Mouse (Mus musculus): ENCODE measurements around the gene Cuedc2. TPM values are rescaled to one million over a fixed set of nuclear protein-coding genes. Genes with fewer than 3 reads are reported as not detected.

Cuedc2 gene
- polyA plus RNA-seq, 1 experiment from 2014 or later = 169 TPM

DNA sequence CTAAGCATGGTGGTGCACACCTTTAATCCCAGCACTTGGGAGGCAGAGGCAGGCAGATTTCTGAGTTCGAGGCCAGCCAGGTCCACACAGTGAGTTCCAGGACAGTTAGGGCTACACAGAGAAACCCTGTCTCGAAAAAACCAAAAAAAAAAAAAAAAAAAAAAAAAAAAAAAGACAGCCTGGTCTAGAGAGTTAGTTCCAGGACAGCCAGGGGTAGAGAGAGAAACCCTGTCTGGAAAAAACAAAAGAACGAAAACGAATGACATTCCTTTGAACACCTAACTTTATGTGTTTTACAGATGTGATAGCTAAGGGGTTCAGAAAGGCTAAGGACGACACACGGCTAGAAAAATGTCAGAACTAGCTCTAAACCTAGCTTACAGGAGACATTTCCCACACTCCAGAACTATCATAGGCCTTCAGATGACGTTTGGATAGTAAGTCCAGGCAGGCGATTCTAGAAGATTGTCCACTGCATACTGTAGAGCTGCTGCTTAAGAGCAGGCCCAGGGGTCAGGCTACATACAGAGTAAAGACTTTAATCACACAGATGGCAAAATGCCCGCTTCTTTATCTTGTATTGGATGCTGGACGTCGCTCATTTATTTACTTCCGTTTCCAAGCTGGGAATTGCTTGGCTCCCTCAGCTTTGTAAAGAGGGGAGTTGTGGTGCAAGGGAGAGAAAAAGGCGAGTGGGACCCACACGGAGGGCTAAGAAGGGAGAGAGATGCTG lies 9.6 kb upstream of the Cuedc2 start:
- Histone ChIP-seq H3K4me3 (ENCODE audit: low read depth, low read length) (peak overlapping the region; percentile 66), H3K9me3 (ENCODE audit: control insufficient read depth, low read depth, low read length) (no peaks in the 10 kb centered on the region), H3K4me2 (replicated peaks; ENCODE audit: low read depth, low read length) (peak overlapping the region; percentile 67), H3K4me1 (ENCODE audit: control insufficient read depth, insufficient read depth, low read length) (0 out of 2 replicates have a peak, but pooled peaks cover 10% of the 10 kb centered on the region), H3K27me3 (ENCODE audit: control insufficient read depth, insufficient read depth, low read length) (no peaks in the 10 kb centered on the region), H3K36me3 (ENCODE audit: control insufficient read depth, insufficient read depth, low read length) (no peaks in the 10 kb centered on the region), H3K9ac (replicated peaks; ENCODE audit: low read depth, low read length) (peak overlapping the region; percentile 65), H3K27ac (ENCODE audit: low read length) (peak overlapping the region; percentile 82; the same call in 1 of the 2 replicates)
- no peak for ATAC-seq (ENCODE audit: insufficient number of reproducible peaks, insufficient read depth, low FRiP score, low read depth)
- WGBS = 30% methylated on average over 14 of the region's 14 CpGs

DNA sequence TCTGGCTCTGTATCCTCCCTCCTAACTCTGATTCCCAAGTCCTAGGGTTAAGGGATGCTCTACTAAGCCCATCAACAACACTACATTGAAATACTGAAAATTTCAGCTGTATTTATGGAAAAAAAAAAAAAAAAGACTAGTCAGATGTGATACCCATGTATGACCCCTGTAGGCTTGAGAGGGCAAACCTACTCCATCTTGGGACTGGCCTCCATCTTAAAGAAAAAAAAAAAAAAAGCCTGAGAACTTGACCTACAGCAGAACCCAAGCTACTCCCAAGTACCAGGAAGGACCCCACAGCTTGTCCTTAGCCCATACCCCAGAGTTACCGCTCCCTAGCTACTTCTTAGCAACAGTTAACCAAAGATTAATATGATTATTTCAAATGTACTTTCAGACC lies 8.6 kb upstream of the Cuedc2 start:
- no peak overlapping the region for H3K4me2 ChIP-seq (replicated peaks; ENCODE audit: low read depth, low read length)

DNA sequence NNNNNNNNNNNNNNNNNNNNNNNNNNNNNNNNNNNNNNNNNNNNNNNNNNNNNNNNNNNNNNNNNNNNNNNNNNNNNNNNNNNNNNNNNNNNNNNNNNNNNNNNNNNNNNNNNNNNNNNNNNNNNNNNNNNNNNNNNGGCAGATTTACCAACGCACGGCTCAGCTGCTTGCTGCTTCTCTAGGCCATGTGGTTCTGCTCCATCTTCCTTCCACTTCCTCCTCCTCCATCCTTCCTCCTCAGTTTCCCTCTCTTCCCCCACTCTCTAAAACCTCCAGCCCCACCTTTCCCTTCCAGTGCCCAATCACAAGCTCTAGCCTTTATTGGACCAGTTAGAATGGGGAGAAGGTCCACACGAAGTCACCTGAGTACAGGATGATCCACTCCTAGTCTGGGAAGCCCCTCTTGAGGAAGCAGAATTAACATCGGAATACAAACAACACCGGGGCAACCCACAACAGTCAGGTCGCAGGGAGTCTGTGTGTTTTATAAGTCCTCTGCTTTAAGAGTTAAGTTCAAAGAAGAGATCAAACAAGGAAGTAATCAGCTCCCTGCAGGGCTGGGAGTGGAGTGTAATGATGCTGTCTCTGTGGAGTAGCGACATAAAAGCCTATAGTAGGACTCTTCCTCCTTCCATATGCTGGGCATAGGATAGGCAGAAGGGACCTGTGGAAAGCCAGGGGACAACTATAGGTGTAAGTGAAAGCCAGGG lies 6.4 kb upstream of the Cuedc2 start:
- no peaks in the 10 kb centered on the region for H3K27me3 ChIP-seq (ENCODE audit: control insufficient read depth, insufficient read depth, low read length)
- ATAC-seq (ENCODE audit: insufficient number of reproducible peaks, insufficient read depth, low FRiP score, low read depth) = no peak
- H3K27ac ChIP-seq (ENCODE audit: low read length) = no peak overlapping the region
- H3K9ac ChIP-seq (replicated peaks; ENCODE audit: low read depth, low read length) = no peak overlapping the region
- no peaks in the 10 kb centered on the region for H3K9me3 ChIP-seq (ENCODE audit: control insufficient read depth, low read depth, low read length)
- 0 out of 2 replicates have a peak, but pooled peaks cover 9% of the 10 kb centered on the region for H3K4me1 ChIP-seq (ENCODE audit: control insufficient read depth, insufficient read depth, low read length)
- WGBS = 20% methylated on average over 7 of the region's 7 CpGs
- no peaks in the 10 kb centered on the region for H3K36me3 ChIP-seq (ENCODE audit: control insufficient read depth, insufficient read depth, low read length)
- no peak overlapping the region for H3K4me2 ChIP-seq (replicated peaks; ENCODE audit: low read depth, low read length)
- no peak overlapping the region for H3K4me3 ChIP-seq (ENCODE audit: low read depth, low read length)

More for the DNA sequence above, 8.6 kb upstream of the Cuedc2 start:
- no peaks in the 10 kb centered on the region for H3K27me3 ChIP-seq (ENCODE audit: control insufficient read depth, insufficient read depth, low read length)
- H3K9ac ChIP-seq (replicated peaks; ENCODE audit: low read depth, low read length) = no peak overlapping the region
- no peak overlapping the region for H3K4me3 ChIP-seq (ENCODE audit: low read depth, low read length)
- H3K9me3 ChIP-seq (ENCODE audit: control insufficient read depth, low read depth, low read length) = no peaks in the 10 kb centered on the region
- no peaks in the 10 kb centered on the region for H3K36me3 ChIP-seq (ENCODE audit: control insufficient read depth, insufficient read depth, low read length)
- no peak overlapping the region for H3K27ac ChIP-seq (ENCODE audit: low read length)
- 0 out of 2 replicates have a peak, but pooled peaks cover 10% of the 10 kb centered on the region for H3K4me1 ChIP-seq (ENCODE audit: control insufficient read depth, insufficient read depth, low read length)
- WGBS = 97% methylated on average over 1 of the region's 1 CpGs
- ATAC-seq (ENCODE audit: insufficient number of reproducible peaks, insufficient read depth, low FRiP score, low read depth) = no peak

DNA sequence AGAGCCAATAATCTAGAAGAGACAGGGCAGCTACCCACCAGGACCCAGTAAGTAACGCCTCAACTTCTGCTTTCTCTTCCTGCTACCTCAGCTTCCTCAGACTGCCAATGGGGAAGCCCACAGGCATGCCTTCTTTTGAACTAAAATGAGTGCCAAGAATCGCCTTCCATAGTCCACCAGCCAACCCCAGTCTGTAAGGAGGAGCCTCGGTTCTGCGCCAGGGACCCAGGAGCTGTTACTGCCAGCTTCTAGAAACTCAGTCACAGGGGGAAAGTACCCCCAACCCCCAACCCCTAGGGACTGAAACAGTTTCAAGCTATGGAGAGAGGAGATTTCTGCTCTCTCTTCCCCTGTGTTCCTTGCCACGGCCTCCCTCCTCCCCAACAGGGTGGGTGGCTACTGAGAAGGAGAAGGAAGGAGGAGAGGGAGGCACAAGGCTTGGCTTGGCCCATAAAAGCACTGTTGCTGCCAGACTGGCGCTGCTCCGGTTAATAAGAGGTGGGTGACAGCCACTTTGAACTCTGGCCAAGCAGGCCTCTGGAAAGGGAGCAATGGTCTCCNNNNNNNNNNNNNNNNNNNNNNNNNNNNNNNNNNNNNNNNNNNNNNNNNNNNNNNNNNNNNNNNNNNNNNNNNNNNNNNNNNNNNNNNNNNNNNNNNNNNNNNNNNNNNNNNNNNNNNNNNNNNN lies 927 bp upstream of the Cuedc2 start:
- ATAC-seq (ENCODE audit: insufficient number of reproducible peaks, insufficient read depth, low FRiP score, low read depth) = no peak
- Histone ChIP-seq H3K4me3 (ENCODE audit: low read depth, low read length) (no peak overlapping the region), H3K9ac (replicated peaks; ENCODE audit: low read depth, low read length) (no peak overlapping the region), H3K4me2 (replicated peaks; ENCODE audit: low read depth, low read length) (peak overlapping the region; percentile 62; the same call in 1 of the 2 replicates), H3K4me1 (ENCODE audit: control insufficient read depth, insufficient read depth, low read length) (peaks cover 9% of the 10 kb centered on the region; the same call in 1 of the 2 replicates), H3K9me3 (ENCODE audit: control insufficient read depth, low read depth, low read length) (no peaks in the 10 kb centered on the region), H3K27ac (ENCODE audit: low read length) (peak overlapping the region; percentile 21; the same call in 1 of the 2 replicates), H3K27me3 (ENCODE audit: control insufficient read depth, insufficient read depth, low read length) (no peaks in the 10 kb centered on the region), H3K36me3 (ENCODE audit: control insufficient read depth, insufficient read depth, low read length) (no peaks in the 10 kb centered on the region)
- WGBS = 79% methylated on average over 7 of the region's 7 CpGs

DNA sequence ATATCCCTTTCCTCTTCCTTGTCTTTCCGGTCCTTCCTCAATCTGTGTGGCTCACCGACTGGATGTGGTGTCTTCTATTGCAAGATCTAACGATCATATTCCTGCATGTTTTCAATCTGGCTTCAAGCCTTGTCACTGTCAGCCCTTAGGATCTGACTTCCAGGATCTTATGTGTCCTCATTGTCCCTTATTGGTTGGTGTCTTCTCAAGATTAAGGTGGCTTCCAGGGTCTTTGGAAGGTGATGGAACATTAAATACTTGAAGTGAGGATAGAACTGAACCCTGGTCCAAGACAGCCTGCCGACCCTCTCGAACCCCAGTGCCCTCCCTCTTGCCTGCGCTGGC lies 412 bp upstream of the Cuedc2 start:
- 0 out of 2 replicates have a peak overlapping the region, but pooled peaks have one; percentile 49 for H3K9ac ChIP-seq (replicated peaks; ENCODE audit: low read depth, low read length)
- no peaks in the 10 kb centered on the region for H3K36me3 ChIP-seq (ENCODE audit: control insufficient read depth, insufficient read depth, low read length)
- no peak for ATAC-seq (ENCODE audit: insufficient number of reproducible peaks, insufficient read depth, low FRiP score, low read depth)
- peak overlapping the region; percentile 10; the same call in 1 of the 2 replicates for H3K27ac ChIP-seq (ENCODE audit: low read length)
- H3K27me3 ChIP-seq (ENCODE audit: control insufficient read depth, insufficient read depth, low read length) = no peaks in the 10 kb centered on the region
- peak overlapping the region; percentile 59; the same call in 1 of the 2 replicates for H3K4me3 ChIP-seq (ENCODE audit: low read depth, low read length)
- 54% methylated on average over 6 of the region's 6 CpGs for WGBS
- H3K9me3 ChIP-seq (ENCODE audit: control insufficient read depth, low read depth, low read length) = no peaks in the 10 kb centered on the region
- H3K4me2 ChIP-seq (replicated peaks; ENCODE audit: low read depth, low read length) = peak overlapping the region; percentile 62
- H3K4me1 ChIP-seq (ENCODE audit: control insufficient read depth, insufficient read depth, low read length) = peaks cover 9% of the 10 kb centered on the region; the same call in 1 of the 2 replicates

DNA sequence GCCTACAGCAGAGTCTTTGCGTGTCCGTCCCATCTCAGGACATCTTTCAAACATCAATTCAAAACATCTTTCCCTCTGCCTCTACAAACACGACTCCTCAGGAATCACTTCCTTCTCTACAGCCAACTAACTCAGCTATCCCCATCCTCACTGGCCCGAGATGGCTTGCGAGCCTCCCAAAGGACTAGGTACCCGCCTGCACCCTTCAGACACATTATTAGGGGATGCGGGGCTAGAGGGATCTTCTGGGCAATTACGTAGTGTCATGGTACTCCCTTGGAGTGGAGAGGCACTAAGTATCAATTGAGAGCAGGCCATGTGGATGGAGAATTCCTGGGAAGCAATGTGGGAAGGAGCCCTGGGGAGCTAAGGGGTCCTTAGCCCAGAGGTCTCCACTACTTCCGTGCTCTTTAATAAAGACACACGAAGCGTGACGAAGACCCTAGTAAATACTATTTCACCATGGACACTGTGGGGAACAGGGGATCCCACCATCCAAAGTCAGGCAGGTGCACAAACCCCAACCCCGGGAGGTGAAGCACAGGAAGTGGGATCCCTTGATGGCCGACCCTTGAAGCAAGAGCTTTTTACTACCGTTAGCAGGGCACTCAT lies 677 bp downstream of the Cuedc2 start:
- WGBS = 38% methylated on average over 15 of the region's 15 CpGs
- peak overlapping the region; percentile 49 for H3K9ac ChIP-seq (replicated peaks; ENCODE audit: low read depth, low read length)
- H3K36me3 ChIP-seq (ENCODE audit: control insufficient read depth, insufficient read depth, low read length) = no peaks in the 10 kb centered on the region
- ATAC-seq (ENCODE audit: insufficient number of reproducible peaks, insufficient read depth, low FRiP score, low read depth) = no peak; the same call in 1 of the 2 replicates
- H3K4me1 ChIP-seq (ENCODE audit: control insufficient read depth, insufficient read depth, low read length) = peaks cover 9% of the 10 kb centered on the region; the same call in 1 of the 2 replicates
- no peaks in the 10 kb centered on the region for H3K27me3 ChIP-seq (ENCODE audit: control insufficient read depth, insufficient read depth, low read length)
- H3K4me3 ChIP-seq (ENCODE audit: low read depth, low read length) = peak overlapping the region; percentile 59
- no peaks in the 10 kb centered on the region for H3K9me3 ChIP-seq (ENCODE audit: control insufficient read depth, low read depth, low read length)
- H3K4me2 ChIP-seq (replicated peaks; ENCODE audit: low read depth, low read length) = peak overlapping the region; percentile 62
- no peak overlapping the region for H3K27ac ChIP-seq (ENCODE audit: low read length)

DNA sequence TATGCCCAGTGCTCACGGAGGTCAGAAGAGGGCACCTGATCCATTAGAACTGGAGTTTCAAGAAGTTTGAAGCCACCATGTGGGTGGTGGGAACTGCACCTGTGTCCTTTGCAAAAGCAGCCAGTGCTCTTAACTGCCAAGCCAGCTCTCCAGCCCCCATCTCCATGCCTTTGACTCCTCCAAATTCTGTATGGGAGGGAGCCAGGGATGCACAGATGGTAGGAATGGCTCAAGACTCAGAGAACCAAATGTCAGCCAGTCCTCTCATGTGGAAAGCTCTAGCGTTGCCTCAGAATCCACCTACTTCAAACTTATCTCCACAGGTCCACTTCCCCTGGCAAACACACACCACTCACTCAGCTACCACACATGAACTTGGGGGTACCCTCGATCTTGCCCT lies 4.6 kb downstream of the Cuedc2 start:
- H3K4me1 ChIP-seq (ENCODE audit: control insufficient read depth, insufficient read depth, low read length) = peaks cover 16% of the 10 kb centered on the region
- H3K4me2 ChIP-seq (replicated peaks; ENCODE audit: low read depth, low read length) = no peak overlapping the region
- H3K27ac ChIP-seq (ENCODE audit: low read length) = no peak overlapping the region
- no peaks in the 10 kb centered on the region for H3K9me3 ChIP-seq (ENCODE audit: control insufficient read depth, low read depth, low read length)
- 88% methylated on average over 3 of the region's 3 CpGs for WGBS
- no peak overlapping the region for H3K9ac ChIP-seq (replicated peaks; ENCODE audit: low read depth, low read length)
- no peak overlapping the region for H3K4me3 ChIP-seq (ENCODE audit: low read depth, low read length)
- no peak for ATAC-seq (ENCODE audit: insufficient number of reproducible peaks, insufficient read depth, low FRiP score, low read depth)
- H3K36me3 ChIP-seq (ENCODE audit: control insufficient read depth, insufficient read depth, low read length) = peaks cover 11% of the 10 kb centered on the region
- H3K27me3 ChIP-seq (ENCODE audit: control insufficient read depth, insufficient read depth, low read length) = no peaks in the 10 kb centered on the region
